ENCODE assay signal across 9 mouse cellular contexts in genomic region chrX:101131001-101131400, GRCm38 (mm10). TPM values are rescaled to one million over a fixed set of nuclear protein-coding genes. Genes with fewer than 3 reads are reported as not detected.
A peak's percentile ranks its signal among the peaks of the same experiment; 100 is the strongest.
DNase-seq lines count a peak whose midpoint lies in the region; ATAC-seq lines count a peak whose summit lies in the region.
"Had no signal": no experiment of that assay in that cellular context is flagged by ENCODE, and none has a peak within 500 bp of the region (broad histone marks: within the 10 kb centered on the region; RNA-seq: fewer than 3 reads in every experiment).

No protein-coding gene starts in this region.

- no peaks in the 10 kb centered on the region; the same call in 1 of the 2 replicates for H3K27me3 ChIP-seq in kidney, embryonic 16.5 days (ENCODE audit: insufficient read depth, low read length)
- H3K27me3 ChIP-seq in forebrain, embryonic 13.5 days = no peaks in the 10 kb centered on the region
- H3K27me3 ChIP-seq: embryonic facial prominence, embryonic 15.5 days had no signal

- H3K4me2 ChIP-seq in kidney, embryonic 16.5 days (replicated peaks; ENCODE audit: low read depth, low read length) = no peak overlapping the region
- H3K4me2 ChIP-seq in forebrain, embryonic 13.5 days = no peak overlapping the region
- H3K4me2 ChIP-seq: embryonic facial prominence, embryonic 15.5 days had no signal

- no peak overlapping the region for H3K9ac ChIP-seq in kidney, embryonic 16.5 days (replicated peaks; ENCODE audit: low read length)
- no peak overlapping the region for H3K9ac ChIP-seq in forebrain, embryonic 13.5 days
- H3K9ac ChIP-seq: embryonic facial prominence, embryonic 15.5 days had no signal

- no peak overlapping the region for H3K4me3 ChIP-seq in kidney, embryonic 16.5 days (ENCODE audit: low read length)
- H3K4me3 ChIP-seq in forebrain, embryonic 13.5 days = no peak overlapping the region
- H3K4me3 ChIP-seq: embryonic facial prominence, embryonic 15.5 days had no signal

- peak; percentile 72 for DNase-seq in kidney, adult 18-20 months
- DNase-seq in c-Kit-positive CD71-negative TER-119-negative erythroid progenitor cells, embryonic 14.5 days (ENCODE audit: low read depth) = peak; percentile 62
- peak; percentile 69 for DNase-seq in left cerebral cortex, postnatal 4 days
- peak; percentile 68 for DNase-seq in thymus, postnatal 14 days

- intact Hi-C loops in left cerebral cortex, postnatal 4 days (cut with DNase I) = loop anchor here (5.0 to 10.0 kb wide), 2 partner anchors 154 to 201 kb away; no protein-coding TSS in a partner anchor

- 0 out of 2 replicates have a peak, but pooled peaks cover 4% of the 10 kb centered on the region for H3K4me1 ChIP-seq in kidney, embryonic 16.5 days (ENCODE audit: insufficient read depth, low read length)
- H3K4me1 ChIP-seq in forebrain, embryonic 13.5 days = no peaks in the 10 kb centered on the region
- H3K4me1 ChIP-seq: embryonic facial prominence, embryonic 15.5 days had no signal

- no peak; the same call in 1 of the 2 replicates for ATAC-seq in kidney, embryonic 16.5 days (ENCODE audit: low FRiP score, low TSS enrichment)
- 0 out of 2 replicates have a peak, but pooled peaks have one; percentile 67 for ATAC-seq in forebrain, embryonic 13.5 days
- ATAC-seq in inflammation-experienced regulatory T-cells, adult 6 months = peak; percentile 59
- ATAC-seq in neutrophil, adult 5-6 weeks (ENCODE audit: extremely low read depth, insufficient number of reproducible peaks, low FRiP score, poor library complexity, severe bottlenecking) = peak; percentile 61; the same call in 1 of the 2 replicates

- no peaks in the 10 kb centered on the region for H3K36me3 ChIP-seq in kidney, embryonic 16.5 days (ENCODE audit: insufficient read depth, low read length)
- H3K36me3 ChIP-seq in forebrain, embryonic 13.5 days (ENCODE audit: poor library complexity, severe bottlenecking) = no peaks in the 10 kb centered on the region
- H3K36me3 ChIP-seq: embryonic facial prominence, embryonic 15.5 days had no signal

- H3K27ac ChIP-seq in kidney, embryonic 16.5 days (ENCODE audit: low read length) = no peak overlapping the region
- H3K27ac ChIP-seq in forebrain, embryonic 13.5 days = no peak overlapping the region
- H3K27ac ChIP-seq: embryonic facial prominence, embryonic 15.5 days had no signal

- H3K9me3 ChIP-seq in kidney, embryonic 16.5 days (ENCODE audit: low read length) = no peaks in the 10 kb centered on the region
- H3K9me3 ChIP-seq in forebrain, embryonic 13.5 days (replicated peaks) = no peaks in the 10 kb centered on the region
- H3K9me3 ChIP-seq: embryonic facial prominence, embryonic 15.5 days had no signal

- 32% methylated on average over 7 of the region's 7 CpGs for WGBS in kidney, embryonic 16.5 days
- 22% methylated on average over 7 of the region's 7 CpGs for WGBS in forebrain, embryonic 13.5 days

RNA-seq across cellular contexts. Expression of gene Slc7a3, which starts 45.2 kb away (rescaled TPM):
- 2.2 and 2.6 TPM in 2 replicates for polyA plus RNA-seq in kidney, embryonic 16.5 days (2015; fragmentation: Nextera tagmentation; extraction: Ambion mirVana)
- 0.57 and 1.2 TPM in 2 replicates for polyA plus RNA-seq in forebrain, embryonic 13.5 days (2015; fragmentation: Nextera tagmentation; extraction: Ambion mirVana)
- 1 to 10 TPM in 1 of 3 experiments, under 1 TPM in 1, not detected in 1; 0.63 to 1.2 TPM for polyA plus RNA-seq in inflammation-experienced regulatory T-cells, adult 6 months (2017; shearing (Covaris generic))
- total RNA-seq in left cerebral cortex, postnatal 4 days (2021) = 10 to 100 TPM in 1 of 2 experiments, 1 to 10 TPM in 1; 7.6 to 13.2 TPM
- total RNA-seq in neutrophil, adult 5-6 weeks (2017) = 0.35 and 0.61 TPM in 2 replicates
